Mouse (Mus musculus) kidney, adult 2 months (tissue): ENCODE data around the gene Mrtfb. TPM values are rescaled to one million over a fixed set of nuclear protein-coding genes. Genes with fewer than 3 reads are reported as not detected.

Experiments
- DNase-seq: peaks from one replicate; pipeline ENCODE4 v3.0.0; 2021
- H3K27ac ChIP-seq: fragments of 200-500 bp; 2 replicates; pipeline ENCODE4 v1.5.1; 2012; ENCODE audit warnings: low read depth, low read length, control low read depth, inconsistent platforms; ENCODE audit not compliant: insufficient read depth
- H3K27me3 ChIP-seq: fragments of 200-500 bp; replicated peaks from 2 replicates; pipeline ENCODE4 v1.6.1; 2012; ENCODE audit warnings: mild to moderate bottlenecking, moderate library complexity, low read length, inconsistent platforms; ENCODE audit not compliant: control insufficient read depth, insufficient read depth
- H3K36me3 ChIP-seq: fragments of 200-500 bp; 2 replicates; pipeline ENCODE4 v1.6.1; 2012; ENCODE audit warnings: mild to moderate bottlenecking, moderate library complexity, low read length, inconsistent platforms; ENCODE audit not compliant: control insufficient read depth, insufficient read depth
- H3K4me1 ChIP-seq: fragments of 200-500 bp; 2 replicates; pipeline ENCODE4 v1.6.1; 2011; ENCODE audit warnings: low read length; ENCODE audit not compliant: control insufficient read depth, insufficient read depth
- H3K4me3 ChIP-seq: fragments of 200-500 bp; 2 replicates; pipeline ENCODE4 v1.5.1; 2011; ENCODE audit warnings: mild to moderate bottlenecking, low read depth, low read length, control low read depth; ENCODE audit not compliant: insufficient read depth
- CTCF ChIP-seq: fragments of 200-500 bp; conservative IDR thresholded peaks from 2 replicates; pipeline ENCODE4 v1.5.1; 2011; ENCODE audit warnings: low read depth, mild to moderate bottlenecking, control low read depth, low read length, moderate library complexity, mixed read lengths; ENCODE audit not compliant: insufficient read depth, insufficient read length
- POLR2A ChIP-seq: fragments of 200-500 bp; IDR thresholded peaks from one replicate; pipeline ENCODE4 v1.6.1; 2011; ENCODE audit warnings: low read depth, low read length, control low read depth
- WGBS: fragments of 180-500 bp; shearing (Covaris S2); methylation state at CpG from one replicate; pipeline ENCODE4 v1.1.7; 2018; 5-methylcytosine and 5-hydroxymethylcytosine counted together
- polyA plus RNA-seq: library from polyadenylated mRNA; depleted of rRNA; stranded (reverse); fragments of >200 nt; gene quantifications from 2 replicates; pipeline ENCODE4 v1.2.3, GENCODE M21; 2012

The Mrtfb gene
- polyA plus RNA-seq, 1 experiment: 6.0 TPM

GRCm38 (mm10) chr16:13232043-13232442 lies 24.2 kb upstream of the Mrtfb start:
- no peak for DNase-seq
- H3K36me3 ChIP-seq: no peaks in the 10 kb centered on the region
- H3K4me1 ChIP-seq: no peaks in the 10 kb centered on the region
- 88% methylated on average over 7 of the region's 7 CpGs for WGBS
- H3K27ac ChIP-seq: no peak overlapping the region
- H3K4me3 ChIP-seq: no peak overlapping the region
- H3K27me3 ChIP-seq: no peaks in the 10 kb centered on the region
- TF ChIP-seq CTCF: no peak
- TF ChIP-seq POLR2A: no peak

DNA sequence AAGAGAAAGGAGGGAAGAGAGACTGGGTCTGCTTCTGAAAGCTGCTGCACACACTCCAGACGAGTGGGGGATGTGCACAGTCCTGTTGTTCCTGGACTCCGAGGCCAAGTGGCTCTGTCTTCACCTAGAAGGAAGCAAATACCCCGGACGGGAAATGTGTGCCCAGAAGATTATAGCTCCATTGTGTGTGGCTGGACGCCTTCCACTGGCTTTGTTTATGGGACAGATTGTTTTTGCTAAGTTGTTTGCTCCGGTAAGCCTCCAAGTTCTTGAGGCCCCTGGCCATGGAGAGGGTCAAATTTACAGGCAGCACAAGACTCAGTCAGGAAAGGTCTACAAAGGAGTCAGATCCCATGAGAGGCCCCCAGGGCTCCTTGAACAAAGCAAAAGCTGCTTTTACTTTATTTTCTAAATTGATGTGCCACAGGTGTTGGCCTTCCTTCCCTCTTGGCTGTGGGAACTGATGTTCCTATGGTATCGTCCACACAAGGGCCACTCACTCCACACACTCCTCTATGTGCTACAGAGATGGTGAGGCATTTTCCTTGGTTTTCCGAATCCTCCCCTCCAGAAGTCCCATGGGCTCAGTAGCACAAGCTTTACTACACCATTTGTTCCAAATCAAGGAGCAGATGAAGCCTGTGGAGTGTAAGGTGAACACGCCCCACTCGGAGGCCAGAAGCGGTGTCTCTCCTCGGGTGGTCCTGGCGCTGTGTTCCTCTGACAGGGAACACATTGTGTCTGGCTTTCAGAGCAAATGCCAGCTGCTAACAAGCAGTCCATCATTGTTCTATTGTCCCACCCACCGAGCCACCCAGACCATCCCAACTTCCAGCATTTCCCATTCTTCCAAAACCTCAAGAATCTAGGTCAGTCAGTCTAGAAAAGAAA lies 23.1 kb upstream of the Mrtfb start:
- Histone ChIP-seq H3K27me3 (no peaks in the 10 kb centered on the region), H3K4me3 (no peak overlapping the region), H3K4me1 (no peaks in the 10 kb centered on the region), H3K27ac (peak overlapping the region; percentile 51; the same call in 1 of the 2 replicates), H3K36me3 (no peaks in the 10 kb centered on the region)
- peak; percentile 76 for DNase-seq
- WGBS: 48% methylated on average over 14 of the region's 14 CpGs
- no peak for TF ChIP-seq CTCF
- no peak for TF ChIP-seq POLR2A

- no peaks in the 10 kb centered on the region for H3K36me3 ChIP-seq
- WGBS: 80% methylated on average over 4 of the region's 4 CpGs
- no peak for DNase-seq
- H3K27me3 ChIP-seq: no peaks in the 10 kb centered on the region
- no peaks in the 10 kb centered on the region for H3K4me1 ChIP-seq
- no peak overlapping the region for H3K4me3 ChIP-seq
- TF ChIP-seq CTCF (no peak), POLR2A (no peak)
- H3K27ac ChIP-seq: no peak overlapping the region
Measured at GRCm38 (mm10) chr16:13239039-13239438, 17.2 kb upstream of the Mrtfb start.

- H3K36me3 ChIP-seq: no peaks in the 10 kb centered on the region
- 73% methylated on average over 2 of the region's 2 CpGs for WGBS
- H3K27ac ChIP-seq: no peak overlapping the region
- no peaks in the 10 kb centered on the region for H3K4me1 ChIP-seq
- no peak for DNase-seq
- no peak overlapping the region for H3K4me3 ChIP-seq
- H3K27me3 ChIP-seq: no peaks in the 10 kb centered on the region
- no peak for TF ChIP-seq CTCF
- TF ChIP-seq POLR2A: no peak
Measured at GRCm38 (mm10) chr16:13239544-13239943, 16.7 kb upstream of the Mrtfb start.

- no peaks in the 10 kb centered on the region for H3K36me3 ChIP-seq
- 84% methylated on average over 7 of the region's 7 CpGs for WGBS
- H3K27me3 ChIP-seq: no peaks in the 10 kb centered on the region
- no peak for TF ChIP-seq POLR2A
- TF ChIP-seq CTCF: no peak
- H3K27ac ChIP-seq: no peak overlapping the region
- DNase-seq: no peak
- no peak overlapping the region for H3K4me3 ChIP-seq
- no peaks in the 10 kb centered on the region for H3K4me1 ChIP-seq
Measured at GRCm38 (mm10) chr16:13240326-13240725, 16.0 kb upstream of the Mrtfb start.

- DNase-seq: peak; percentile 15
- Histone ChIP-seq H3K4me3 (no peak overlapping the region), H3K27ac (peak overlapping the region; percentile 16; the same call in 1 of the 2 replicates), H3K4me1 (no peaks in the 10 kb centered on the region), H3K36me3 (no peaks in the 10 kb centered on the region), H3K27me3 (no peaks in the 10 kb centered on the region)
- 36% methylated on average over 4 of the region's 4 CpGs for WGBS
- TF ChIP-seq POLR2A (no peak), CTCF (no peak)
Measured at GRCm38 (mm10) chr16:13245658-13246057, 10.6 kb upstream of the Mrtfb start.

- Histone ChIP-seq H3K36me3 (no peaks in the 10 kb centered on the region), H3K27ac (no peak overlapping the region), H3K4me1 (no peaks in the 10 kb centered on the region), H3K27me3 (no peaks in the 10 kb centered on the region), H3K4me3 (no peak overlapping the region)
- TF ChIP-seq CTCF (no peak), POLR2A (no peak)
- WGBS: 68% methylated on average over 3 of the region's 3 CpGs
- no peak for DNase-seq
Measured at GRCm38 (mm10) chr16:13246855-13247254, 9.4 kb upstream of the Mrtfb start.
